Mouse (Mus musculus) olfactory bulb, adult 2 months (tissue): ENCODE data around the gene Atg2a.

ENCODE experiments used
- CTCF ChIP-seq: fragments of 200-500 bp; IDR thresholded peaks from 2 replicates; pipeline ENCODE4 v1.5.1; 2012; ENCODE audit warnings: low read depth, mild to moderate bottlenecking, low read length, moderate library complexity; ENCODE audit not compliant: insufficient read depth
- POLR2A ChIP-seq: fragments of 200-500 bp; IDR thresholded peaks from 2 replicates; pipeline ENCODE4 v1.6.1; 2012; ENCODE audit warnings: mild to moderate bottlenecking, low read depth, low read length, moderate library complexity; ENCODE audit not compliant: insufficient read depth

DNA sequence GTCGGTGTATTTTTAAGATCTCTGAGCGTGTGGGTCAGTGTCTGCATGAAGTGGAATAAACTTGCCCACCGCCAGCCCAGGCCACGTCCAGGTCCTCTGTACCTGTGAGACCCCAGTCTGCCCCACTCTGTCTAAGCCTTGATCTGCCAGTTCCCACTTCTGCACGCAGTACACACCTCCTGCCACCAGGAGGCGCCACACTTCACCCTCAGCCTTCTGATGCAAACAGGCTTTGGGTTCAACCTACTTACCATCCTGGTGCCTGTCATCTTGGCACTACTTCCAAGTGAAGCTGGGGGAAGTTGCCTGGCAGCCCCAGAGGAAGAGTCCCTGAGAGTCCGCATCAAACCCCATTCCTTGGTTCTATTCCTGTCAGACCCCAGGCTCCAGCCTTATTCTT, 20.8 kb downstream of the Atg2a start:
- TF ChIP-seq CTCF = peak; percentile 90
- no peak for TF ChIP-seq POLR2A
